Mouse (Mus musculus): ENCODE measurements around the gene Sgk1. TPM values are rescaled to one million over a fixed set of nuclear protein-coding genes. Genes with fewer than 3 reads are reported as not detected.

Sgk1 gene
- polyA plus RNA-seq, 1 experiment from 2014 or later: 18.8 TPM

GRCm38 (mm10) chr10:21847931-21848670, 33.9 kb upstream of the Sgk1 start:
- 86% methylated on average over 16 of the region's 16 CpGs for WGBS
- no peaks in the 10 kb centered on the region for H3K9me3 ChIP-seq (replicated peaks)
- no peaks in the 10 kb centered on the region for H3K36me3 ChIP-seq
- H3K4me3 ChIP-seq: no peak overlapping the region
- H3K4me1 ChIP-seq: peaks cover 7% of the 10 kb centered on the region
- no peak for DNase-seq (ENCODE audit: low spot score)
- H3K27me3 ChIP-seq (ENCODE audit: low read depth, poor library complexity, severe bottlenecking): no peaks in the 10 kb centered on the region
- no peak overlapping the region for H3K27ac ChIP-seq (replicated peaks)

DNA sequence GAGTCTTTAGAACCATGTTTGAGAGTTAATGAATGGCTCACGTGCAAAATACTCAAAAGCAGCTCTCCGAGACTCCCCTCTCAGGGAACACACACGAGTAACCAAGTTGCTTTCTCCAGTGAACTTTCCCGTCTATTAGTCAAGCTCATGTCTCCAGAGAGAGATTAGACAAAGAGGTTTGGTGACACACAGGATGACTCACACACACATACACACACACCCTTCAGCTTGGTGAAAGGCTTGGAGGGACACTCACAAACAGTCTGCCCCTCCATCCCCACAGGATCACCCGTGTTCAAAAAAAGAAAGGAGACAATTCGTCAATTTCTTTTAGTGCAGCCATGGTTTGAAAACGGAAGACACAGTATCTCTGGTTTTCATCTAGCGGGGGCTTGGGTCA, 32.7 kb upstream of the Sgk1 start:
- DNase-seq (ENCODE audit: low spot score): no peak
- peaks cover 6% of the 10 kb centered on the region for H3K4me1 ChIP-seq
- H3K9me3 ChIP-seq (replicated peaks): no peaks in the 10 kb centered on the region
- no peak overlapping the region for H3K4me3 ChIP-seq
- no peaks in the 10 kb centered on the region for H3K36me3 ChIP-seq
- H3K27me3 ChIP-seq (ENCODE audit: low read depth, poor library complexity, severe bottlenecking): no peaks in the 10 kb centered on the region
- H3K27ac ChIP-seq (replicated peaks): no peak overlapping the region
- WGBS: 88% methylated on average over 8 of the region's 8 CpGs

DNA sequence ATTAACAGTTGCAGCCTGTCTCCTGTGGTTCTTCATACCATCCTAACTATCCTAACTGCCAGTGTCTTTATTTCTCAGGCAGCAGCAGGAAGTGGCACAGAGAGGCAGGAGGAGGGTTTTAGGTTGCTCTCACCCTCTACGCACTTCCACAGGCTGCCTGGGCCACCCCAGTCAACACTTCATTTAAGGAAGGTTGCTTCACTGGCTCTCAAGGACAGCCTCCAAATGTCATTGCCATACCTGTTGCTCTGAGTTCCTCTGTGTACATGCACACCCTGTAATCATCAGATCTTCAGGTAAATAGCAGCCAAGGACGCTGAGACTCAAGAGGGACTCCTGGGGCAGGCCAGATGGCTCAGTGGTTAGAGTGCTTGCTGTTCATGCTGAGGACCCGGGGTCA, 31.7 kb upstream of the Sgk1 start:
- WGBS: 87% methylated on average over 3 of the region's 3 CpGs
- no peaks in the 10 kb centered on the region for H3K4me1 ChIP-seq
- H3K36me3 ChIP-seq: no peaks in the 10 kb centered on the region
- no peaks in the 10 kb centered on the region for H3K9me3 ChIP-seq (replicated peaks)
- H3K27me3 ChIP-seq (ENCODE audit: low read depth, poor library complexity, severe bottlenecking): no peaks in the 10 kb centered on the region
- H3K27ac ChIP-seq (replicated peaks): no peak overlapping the region
- H3K4me3 ChIP-seq: no peak overlapping the region
- no peak for DNase-seq (ENCODE audit: low spot score)

- Histone ChIP-seq H3K27me3 (ENCODE audit: low read depth, poor library complexity, severe bottlenecking) (no peaks in the 10 kb centered on the region), H3K27ac (replicated peaks) (no peak overlapping the region), H3K9me3 (replicated peaks) (no peaks in the 10 kb centered on the region), H3K36me3 (no peaks in the 10 kb centered on the region), H3K4me3 (no peak overlapping the region), H3K4me1 (0 out of 2 replicates have a peak, but pooled peaks cover 5% of the 10 kb centered on the region)
- DNase-seq (ENCODE audit: low spot score): no peak
- 93% methylated on average over 6 of the region's 6 CpGs for WGBS
Measured at GRCm38 (mm10) chr10:21853122-21853521, 28.9 kb upstream of the Sgk1 start.

GRCm38 (mm10) chr10:21853566-21854328, 28.2 kb upstream of the Sgk1 start:
- 0 out of 2 replicates have a peak, but pooled peaks cover 8% of the 10 kb centered on the region for H3K4me1 ChIP-seq
- no peak overlapping the region for H3K4me3 ChIP-seq
- WGBS: 91% methylated on average over 14 of the region's 14 CpGs
- H3K27ac ChIP-seq (replicated peaks): no peak overlapping the region
- H3K9me3 ChIP-seq (replicated peaks): no peaks in the 10 kb centered on the region
- H3K27me3 ChIP-seq (ENCODE audit: low read depth, poor library complexity, severe bottlenecking): no peaks in the 10 kb centered on the region
- no peaks in the 10 kb centered on the region for H3K36me3 ChIP-seq
- no peak for DNase-seq (ENCODE audit: low spot score)

- H3K36me3 ChIP-seq: no peaks in the 10 kb centered on the region
- H3K4me3 ChIP-seq: no peak overlapping the region
- 0 out of 2 replicates have a peak, but pooled peaks cover 8% of the 10 kb centered on the region for H3K4me1 ChIP-seq
- 88% methylated on average over 7 of the region's 7 CpGs for WGBS
- H3K27ac ChIP-seq (replicated peaks): no peak overlapping the region
- no peaks in the 10 kb centered on the region for H3K9me3 ChIP-seq (replicated peaks)
- DNase-seq (ENCODE audit: low spot score): no peak
- H3K27me3 ChIP-seq (ENCODE audit: low read depth, poor library complexity, severe bottlenecking): no peaks in the 10 kb centered on the region
Measured at GRCm38 (mm10) chr10:21855338-21855737, 26.6 kb upstream of the Sgk1 start.

DNA sequence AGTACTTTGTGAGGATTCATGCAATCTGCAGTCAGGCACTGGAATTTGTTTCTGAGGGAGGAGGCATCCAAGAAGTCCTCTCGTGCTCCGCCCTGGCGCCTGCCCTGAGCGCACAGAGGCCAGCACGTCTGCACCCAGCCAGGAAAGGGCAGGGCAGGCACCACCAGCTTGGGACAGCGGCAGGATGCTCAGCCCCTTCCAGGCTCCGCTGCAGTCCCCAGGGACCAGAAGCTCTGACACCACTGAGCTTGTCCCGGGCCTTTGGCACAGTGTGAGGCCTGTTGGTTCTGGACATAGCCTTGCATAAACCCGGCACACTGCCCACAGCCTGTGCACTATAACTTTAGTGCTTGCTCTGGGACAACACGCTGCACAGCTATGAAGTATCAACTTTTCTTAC, 24.3 kb upstream of the Sgk1 start:
- no peak for DNase-seq (ENCODE audit: low spot score)
- WGBS: 67% methylated on average over 10 of the region's 10 CpGs

DNA sequence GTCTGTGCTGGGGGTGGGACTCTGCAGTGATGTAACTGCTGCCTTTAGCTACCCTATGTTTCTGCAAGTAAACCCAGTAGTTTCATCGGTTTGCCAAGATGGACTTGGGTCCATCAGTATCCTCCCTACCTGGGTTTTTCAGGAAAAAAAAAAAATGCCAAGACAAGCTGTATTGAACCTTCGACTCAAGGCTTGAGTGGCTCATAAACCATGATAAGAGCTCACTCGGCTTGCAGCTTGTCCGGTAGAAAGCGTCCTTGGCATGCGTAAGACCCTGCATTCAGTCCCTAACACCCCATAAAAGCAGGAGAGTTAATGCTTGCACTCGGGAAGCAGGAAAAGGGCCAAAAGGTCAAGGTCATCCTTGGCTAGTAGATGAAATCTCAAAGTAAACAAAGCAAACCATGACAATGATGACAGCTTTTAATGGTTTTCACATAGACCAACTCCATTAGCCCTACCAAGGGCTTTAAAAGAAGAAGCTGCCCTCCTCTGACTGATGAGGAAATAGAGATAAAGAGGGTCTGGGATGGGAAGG, 23.5 kb upstream of the Sgk1 start:
- no peak overlapping the region for H3K27ac ChIP-seq (replicated peaks)
- H3K27me3 ChIP-seq (ENCODE audit: low read depth, poor library complexity, severe bottlenecking): no peaks in the 10 kb centered on the region
- no peak for DNase-seq (ENCODE audit: low spot score)
- H3K9me3 ChIP-seq (replicated peaks): no peaks in the 10 kb centered on the region
- no peak overlapping the region for H3K4me3 ChIP-seq
- WGBS: 88% methylated on average over 7 of the region's 7 CpGs
- 0 out of 2 replicates have a peak, but pooled peaks cover 8% of the 10 kb centered on the region for H3K4me1 ChIP-seq
- no peaks in the 10 kb centered on the region for H3K36me3 ChIP-seq

More for the DNA sequence above, 24.3 kb upstream of the Sgk1 start:
- Histone ChIP-seq H3K27me3 (ENCODE audit: low read depth, poor library complexity, severe bottlenecking) (no peaks in the 10 kb centered on the region), H3K4me1 (0 out of 2 replicates have a peak, but pooled peaks cover 8% of the 10 kb centered on the region), H3K4me3 (no peak overlapping the region), H3K27ac (replicated peaks) (no peak overlapping the region), H3K9me3 (replicated peaks) (no peaks in the 10 kb centered on the region), H3K36me3 (no peaks in the 10 kb centered on the region)

GRCm38 (mm10) chr10:21866504-21866903, 15.5 kb upstream of the Sgk1 start:
- Histone ChIP-seq H3K9me3 (replicated peaks) (no peaks in the 10 kb centered on the region), H3K27ac (replicated peaks) (no peak overlapping the region), H3K36me3 (no peaks in the 10 kb centered on the region), H3K4me1 (0 out of 2 replicates have a peak, but pooled peaks cover 3% of the 10 kb centered on the region), H3K4me3 (no peak overlapping the region), H3K27me3 (ENCODE audit: low read depth, poor library complexity, severe bottlenecking) (no peaks in the 10 kb centered on the region)
- no peak for DNase-seq (ENCODE audit: low spot score)
- WGBS: 28% methylated on average over 4 of the region's 4 CpGs

DNA sequence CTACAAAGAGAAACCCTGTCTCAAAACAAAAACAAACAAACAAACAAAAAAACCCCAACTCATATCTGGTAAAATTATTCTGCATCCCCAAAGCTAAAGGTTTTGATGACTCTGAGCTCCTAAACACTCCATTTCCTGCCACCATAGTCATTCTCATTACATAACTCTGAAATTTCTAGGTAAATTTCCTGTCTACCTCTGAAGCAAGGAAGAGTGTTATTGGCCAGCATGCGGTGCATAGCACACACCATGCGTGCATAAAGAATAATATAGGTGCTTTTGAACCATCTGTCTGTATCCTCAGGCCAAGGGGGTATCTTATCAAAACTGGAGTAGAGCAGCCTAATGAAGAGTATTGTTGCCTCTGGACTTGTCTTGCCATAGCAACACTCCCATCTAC, 13.8 kb upstream of the Sgk1 start:
- Histone ChIP-seq H3K27me3 (ENCODE audit: low read depth, poor library complexity, severe bottlenecking) (no peaks in the 10 kb centered on the region), H3K9me3 (replicated peaks) (no peaks in the 10 kb centered on the region), H3K36me3 (no peaks in the 10 kb centered on the region), H3K27ac (replicated peaks) (no peak overlapping the region), H3K4me3 (no peak overlapping the region), H3K4me1 (0 out of 2 replicates have a peak, but pooled peaks cover 3% of the 10 kb centered on the region)
- no peak for DNase-seq (ENCODE audit: low spot score)
- 88% methylated on average over 2 of the region's 2 CpGs for WGBS

- no peak for DNase-seq (ENCODE audit: low spot score)
- Histone ChIP-seq H3K27ac (replicated peaks) (no peak overlapping the region), H3K4me1 (0 out of 2 replicates have a peak, but pooled peaks cover 3% of the 10 kb centered on the region), H3K4me3 (no peak overlapping the region), H3K36me3 (no peaks in the 10 kb centered on the region), H3K9me3 (replicated peaks) (no peaks in the 10 kb centered on the region), H3K27me3 (ENCODE audit: low read depth, poor library complexity, severe bottlenecking) (no peaks in the 10 kb centered on the region)
- WGBS: 87% methylated on average over 4 of the region's 4 CpGs
Measured at GRCm38 (mm10) chr10:21868623-21869022, 13.4 kb upstream of the Sgk1 start.

DNA sequence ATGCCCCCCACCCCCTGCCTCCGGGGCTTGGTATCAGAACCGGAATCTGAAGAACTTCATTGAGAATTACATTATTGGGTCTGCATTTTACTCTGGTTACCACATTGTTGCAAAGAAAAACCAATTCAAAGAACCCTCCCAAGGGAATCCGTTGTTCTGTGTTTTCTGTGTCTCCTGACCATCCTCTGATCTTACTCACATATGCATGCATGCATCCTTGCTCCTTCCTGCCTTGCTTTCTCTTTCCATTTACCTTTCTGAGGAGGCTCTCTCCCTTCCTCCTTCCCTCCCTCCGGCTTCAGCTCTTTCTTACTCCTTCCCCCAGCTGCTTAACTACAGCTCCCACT, 174 bp upstream of the Sgk1 start:
- Histone ChIP-seq H3K36me3 (no peaks in the 10 kb centered on the region), H3K4me1 (peaks cover 30% of the 10 kb centered on the region), H3K9me3 (replicated peaks) (no peaks in the 10 kb centered on the region), H3K27ac (replicated peaks) (peak overlapping the region; percentile 71), H3K4me3 (peak overlapping the region; percentile 63), H3K27me3 (ENCODE audit: low read depth, poor library complexity, severe bottlenecking) (peaks cover 32% of the 10 kb centered on the region)
- WGBS: 29% methylated on average over 4 of the region's 4 CpGs
- no peak for DNase-seq (ENCODE audit: low spot score)

DNA sequence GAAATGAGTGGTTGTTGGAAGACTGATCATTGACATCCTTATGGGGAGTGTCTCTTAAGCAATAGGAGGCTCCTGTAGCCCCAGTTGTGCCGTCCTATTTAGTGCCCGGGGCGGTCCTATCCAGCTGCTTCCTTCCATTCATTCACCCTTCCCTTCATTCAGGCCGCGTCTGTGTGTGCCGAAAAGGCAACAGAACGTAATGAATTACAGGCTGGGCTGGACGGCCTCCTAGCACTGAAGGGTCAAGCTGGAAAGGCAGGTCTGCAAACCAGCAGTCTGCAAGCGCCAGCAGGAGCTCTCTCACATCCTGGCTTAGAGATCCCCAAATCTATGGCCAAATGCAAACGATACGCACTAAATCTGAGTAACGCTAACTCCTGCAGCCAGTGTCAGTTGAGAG, 1.6 kb downstream of the Sgk1 start:
- Histone ChIP-seq H3K9me3 (replicated peaks) (no peaks in the 10 kb centered on the region), H3K27ac (replicated peaks) (no peak overlapping the region), H3K27me3 (ENCODE audit: low read depth, poor library complexity, severe bottlenecking) (peaks cover 32% of the 10 kb centered on the region), H3K4me1 (peaks cover 30% of the 10 kb centered on the region), H3K36me3 (no peaks in the 10 kb centered on the region), H3K4me3 (peak overlapping the region; percentile 63)
- DNase-seq (ENCODE audit: low spot score): peak; percentile 64
- WGBS: 2% methylated on average over 12 of the region's 12 CpGs
